Mouse (Mus musculus) left cerebral cortex, postnatal 10 days (tissue): ENCODE results near the gene Stk39. TPM values are rescaled to one million over a fixed set of nuclear protein-coding genes. Genes with fewer than 3 reads are reported as not detected.

ENCODE experiments used
- DNase-seq, 2 experiments: peaks; one replicate each; pipeline ENCODE4 v3.0.0; 2021 to 2022; ENCODE audit warnings: low spot score in 2 of 2, mixed read lengths in 1 of 2; ENCODE audit errors: extremely low spot score in 1 of 2
- intact Hi-C: fragments of 180-260 bp; cut with DNase I; formaldehyde crosslinking; loops from one replicate; pipeline ENCODE4 v1.15.1; 2025
- total RNA-seq, 2 experiments: library from RNA; stranded (reverse); gene quantifications; 2 replicates each; pipeline ENCODE4 v1.2.3; 2021

Gene Stk39
- total RNA-seq, 2 experiments from 2014 or later: 49.2 to 51.6 TPM

DNA sequence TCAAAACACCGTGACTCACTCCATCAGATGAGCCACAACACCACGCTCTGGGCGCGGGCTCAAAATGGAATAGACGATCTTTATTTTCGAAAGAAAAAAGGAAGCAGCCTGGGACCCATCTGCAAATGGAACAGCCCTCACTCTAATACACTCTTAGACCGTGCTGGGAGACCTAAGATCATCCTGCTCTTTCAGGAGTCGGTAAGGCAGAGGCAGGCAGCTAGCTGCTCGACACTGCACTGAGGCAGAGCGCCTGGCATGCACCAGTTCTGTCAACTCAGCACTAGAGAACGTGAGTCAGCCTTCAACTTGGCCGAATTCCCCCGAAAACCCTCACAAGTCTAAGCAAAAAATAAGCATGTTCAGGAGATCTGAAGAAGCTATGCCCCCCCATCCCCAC is 104.1 kb downstream of the Stk39 start:
- intact Hi-C loops: loop anchor here (5.0 kb wide), 1 partner anchor 99 kb away; no protein-coding TSS in a partner anchor
- no peak for DNase-seq

DNA sequence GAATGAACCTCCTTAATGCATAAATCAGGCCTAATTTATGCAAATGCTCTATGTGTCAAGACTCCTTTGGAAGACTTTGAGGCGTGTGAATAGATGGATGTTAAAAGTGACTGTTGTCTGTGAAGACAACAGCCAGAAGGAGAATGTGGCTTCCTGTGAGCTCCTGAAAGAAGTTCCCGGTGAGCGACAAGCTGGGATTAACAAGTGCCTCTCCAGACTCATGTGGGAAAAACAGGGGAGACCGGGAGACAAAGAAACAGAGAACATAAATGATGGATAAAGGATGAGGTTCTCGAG is 105.2 kb downstream of the Stk39 start:
- intact Hi-C loops: loop anchor here (5.0 kb wide), 1 partner anchor 100 kb away; no protein-coding TSS in a partner anchor
- DNase-seq: no peak

DNA sequence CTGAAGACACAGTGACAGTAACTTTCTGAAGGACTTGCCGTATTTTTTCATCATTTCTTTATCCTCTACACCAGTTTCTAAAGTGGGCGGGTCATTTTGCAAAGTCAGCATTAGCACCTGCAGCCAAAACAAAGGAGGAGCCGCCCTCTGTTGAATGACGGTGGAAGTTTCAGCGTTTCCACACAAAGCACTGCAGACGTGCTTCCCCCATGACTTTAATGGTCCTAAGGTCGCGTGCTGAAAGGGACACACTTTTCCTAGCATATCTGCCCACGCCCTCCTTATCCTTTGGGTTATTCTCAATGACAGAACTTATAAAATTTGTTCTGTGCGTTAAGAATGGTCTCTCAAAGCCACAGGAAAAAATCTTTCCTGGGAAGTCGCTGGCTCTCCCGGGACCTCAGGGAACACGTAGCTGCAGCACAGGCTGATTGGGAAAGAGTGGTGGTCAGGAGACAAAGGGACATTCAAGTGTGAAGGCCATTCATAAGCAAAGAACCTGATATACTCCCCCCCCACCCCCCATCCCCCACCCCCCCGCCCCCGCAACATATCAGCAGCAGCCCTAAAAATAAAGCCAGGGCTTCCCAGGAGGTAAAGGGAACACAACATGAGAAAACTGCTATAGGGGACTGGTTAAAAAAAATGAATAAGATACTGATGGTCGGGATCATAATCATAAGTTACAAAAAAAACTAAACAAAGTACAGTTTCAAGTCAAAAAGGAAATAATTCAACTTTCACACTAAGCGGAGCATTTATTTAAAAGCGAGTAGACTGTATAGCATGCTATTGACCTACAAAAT is 105.8 kb downstream of the Stk39 start:
- intact Hi-C loops: loop anchor here (5.0 kb wide), 1 partner anchor 101 kb away; no protein-coding TSS in a partner anchor
- DNase-seq: no peak

DNA sequence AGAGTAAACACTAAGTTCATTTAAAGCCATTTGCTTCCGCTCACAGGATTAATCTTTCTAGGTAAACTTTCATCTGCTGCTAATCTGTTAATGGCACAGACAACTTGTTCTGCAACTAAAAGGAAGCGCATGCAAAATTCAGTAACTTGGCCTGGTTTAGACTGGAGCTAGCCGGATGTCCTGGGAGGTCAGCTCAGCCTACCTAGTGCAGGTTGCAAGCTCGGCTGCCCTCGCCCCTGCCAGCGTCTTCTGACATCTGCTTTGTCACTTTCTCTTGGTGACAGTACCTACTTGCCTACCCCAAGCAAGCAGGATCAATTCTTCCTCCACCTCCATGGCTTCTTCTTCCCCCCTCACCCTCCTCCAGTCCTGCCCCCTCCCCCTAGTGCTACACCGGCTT is 106.6 kb downstream of the Stk39 start:
- intact Hi-C loops: loop anchor here (5.0 kb wide), 1 partner anchor 102 kb away; no protein-coding TSS in a partner anchor
- no peak for DNase-seq

DNA sequence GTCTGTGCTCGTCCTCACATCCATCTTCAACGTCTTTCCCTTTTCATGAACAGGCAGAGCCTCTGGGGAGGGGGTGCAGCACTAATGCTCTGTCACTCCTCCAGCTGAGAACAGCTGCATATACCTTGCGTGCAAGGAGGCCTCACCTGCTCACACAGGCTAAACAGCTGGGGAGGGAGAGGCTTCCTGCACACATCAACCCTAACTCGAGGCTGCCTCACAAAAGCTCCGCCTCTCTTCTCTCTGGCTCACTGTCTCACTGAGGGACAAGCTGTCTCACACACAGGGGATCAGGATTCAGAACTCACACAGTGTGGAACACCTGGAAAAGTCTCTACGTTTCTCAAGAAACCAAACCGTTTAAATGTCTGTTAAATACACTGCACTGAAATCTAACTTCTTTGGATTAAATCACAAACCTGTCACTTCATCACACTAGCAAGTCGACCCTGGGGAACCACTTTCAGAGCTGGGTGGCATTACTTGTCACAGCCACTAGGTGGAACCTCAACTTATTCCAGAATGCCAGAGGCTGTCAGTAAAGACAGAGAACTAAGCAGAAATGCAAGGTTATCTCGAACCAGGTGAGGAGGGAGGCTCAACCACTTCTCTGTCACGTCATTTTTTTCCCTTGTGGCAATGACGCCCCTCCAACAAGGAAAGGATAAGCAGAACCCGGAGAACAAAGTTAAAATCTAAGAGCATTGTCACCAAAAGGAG is 107.7 kb downstream of the Stk39 start:
- intact Hi-C loops: loop anchor here (5.0 kb wide), 1 partner anchor 393 kb away; no protein-coding TSS in a partner anchor
- DNase-seq: peak in 1 of 2 experiments; percentile 48

DNA sequence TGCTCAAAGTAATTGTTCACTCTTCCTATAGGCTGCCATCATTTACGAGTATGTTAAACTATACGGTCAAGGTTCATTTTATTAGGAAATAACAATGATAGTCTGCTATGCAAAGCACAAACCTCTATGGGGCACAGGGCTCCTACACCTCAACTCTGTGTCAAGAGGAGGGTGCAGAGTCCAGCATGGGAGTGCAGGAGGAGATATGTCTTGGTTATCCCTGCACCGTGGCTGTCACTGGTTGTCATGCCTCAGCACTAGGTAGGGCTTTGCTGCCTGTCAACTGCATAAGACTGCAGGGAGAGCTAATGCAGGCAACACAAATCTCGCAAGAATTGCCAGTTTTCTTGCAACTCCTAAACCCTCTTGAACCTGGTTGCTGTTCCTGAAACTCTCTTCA is 108.9 kb downstream of the Stk39 start:
- intact Hi-C loops: loop anchor here (5.0 kb wide), 1 partner anchor 394 kb away; no protein-coding TSS in a partner anchor
- DNase-seq: no peak

DNA sequence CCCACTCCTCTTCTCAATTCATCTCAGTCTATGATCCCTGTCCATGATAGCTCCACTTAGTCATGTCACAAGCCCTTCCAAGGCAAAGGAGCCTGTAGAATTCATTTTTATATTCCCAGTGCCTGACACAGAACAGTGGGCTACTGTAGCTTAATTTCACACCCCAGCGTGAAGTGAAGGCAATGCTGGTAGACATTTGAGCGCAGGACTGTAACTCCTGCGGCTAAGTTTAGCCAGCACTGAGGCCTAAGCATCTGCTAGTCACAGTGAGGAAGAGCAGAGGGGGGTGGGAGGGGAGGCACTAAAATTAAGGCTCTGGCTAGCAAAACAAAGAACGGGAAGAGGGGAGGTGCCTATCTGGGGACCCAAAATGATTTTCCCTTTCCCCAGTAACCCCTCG is 110.4 kb downstream of the Stk39 start:
- no peak for DNase-seq
- intact Hi-C loops: loop anchor here (5.0 kb wide), 1 partner anchor 396 kb away; no protein-coding TSS in a partner anchor

DNA sequence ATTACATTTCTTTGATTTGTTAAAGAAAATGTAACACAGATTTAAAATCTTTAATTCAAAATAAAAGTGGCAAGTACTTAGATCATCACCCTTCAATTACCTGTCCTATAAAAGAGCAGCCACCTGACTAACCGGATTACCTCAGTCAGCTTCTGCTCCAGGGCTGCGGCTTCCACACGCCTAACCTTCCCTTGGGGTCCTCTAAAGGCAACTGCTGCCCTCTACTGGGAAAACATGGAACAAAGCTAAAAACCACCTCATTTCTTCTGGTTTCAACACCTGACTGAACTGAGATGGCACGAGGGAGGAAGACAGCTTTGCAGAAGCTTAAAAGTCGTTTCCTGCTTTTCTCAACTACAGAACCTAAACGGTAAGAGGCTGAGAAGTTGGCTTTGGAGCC is 121.4 kb downstream of the Stk39 start:
- peak; percentile 66 to 68 for DNase-seq
- intact Hi-C loops: loop anchor here (2.0 to 10.0 kb wide), 2 partner anchors 1390 to 1526 kb away; no protein-coding TSS in a partner anchor

DNA sequence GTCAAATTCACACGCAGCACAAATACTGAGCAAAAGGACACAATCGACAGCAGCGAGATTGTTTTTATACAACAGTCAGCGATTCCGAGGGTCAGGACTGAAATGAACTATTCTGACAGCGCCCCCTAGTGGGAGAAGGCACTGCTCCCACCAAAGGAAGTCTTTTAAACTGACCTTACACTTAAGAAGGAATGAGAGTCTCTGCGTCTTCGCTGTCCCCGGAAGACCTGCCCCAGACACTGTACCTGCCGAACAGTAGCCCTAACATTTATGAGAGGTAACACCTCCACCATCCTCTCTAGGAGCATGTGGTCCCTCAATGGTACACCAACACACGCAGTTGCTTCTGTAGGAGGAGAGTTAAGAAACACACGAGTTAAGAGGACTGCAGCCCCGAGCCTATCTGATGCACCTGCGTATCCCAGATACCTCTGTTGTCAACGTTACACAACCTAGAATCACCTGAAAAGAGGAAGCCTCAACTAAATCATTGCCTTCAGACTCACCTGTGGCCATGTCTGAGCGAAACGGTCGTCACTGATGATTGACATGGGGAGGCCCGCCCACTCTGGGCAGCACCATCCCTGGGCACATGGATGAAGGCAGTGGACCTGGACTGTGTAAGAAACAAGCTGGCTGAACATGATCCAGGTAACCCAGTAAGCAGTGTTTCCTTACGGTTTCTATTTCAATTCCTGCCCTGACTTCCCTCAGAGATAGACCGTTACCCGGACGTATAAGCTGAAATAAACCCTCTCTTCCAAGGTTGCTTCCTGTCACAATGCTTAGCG is 122.3 kb downstream of the Stk39 start:
- DNase-seq: peak; percentile 81 to 86
- intact Hi-C loops: loop anchor here (2.0 to 10.0 kb wide), 3 partner anchors 782 to 1525 kb away; partner anchors contain the start of gene B3galt1

DNA sequence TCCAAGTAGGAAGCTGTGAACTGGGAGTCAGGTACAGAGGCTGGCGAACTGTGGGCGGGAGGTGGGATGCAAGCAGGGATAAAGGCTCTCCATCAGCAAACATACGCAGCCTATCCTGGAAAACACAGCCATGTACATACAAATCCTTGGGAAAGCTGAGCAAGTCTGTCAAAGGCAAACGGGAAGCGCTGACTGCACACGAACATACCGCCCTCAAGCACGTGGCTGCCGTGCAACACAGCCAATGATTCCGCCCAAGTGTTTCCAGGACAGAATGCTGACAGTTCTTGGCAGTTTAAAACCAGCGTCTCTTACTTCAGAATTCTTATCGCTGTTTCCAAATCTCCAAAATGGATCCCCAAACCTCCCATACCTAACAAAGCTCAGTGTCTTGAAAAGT is 123.1 kb downstream of the Stk39 start:
- DNase-seq: no peak
- intact Hi-C loops: loop anchor here (5.0 kb wide), 1 partner anchor 782 kb away; the partner anchor contains the start of gene B3galt1

DNA sequence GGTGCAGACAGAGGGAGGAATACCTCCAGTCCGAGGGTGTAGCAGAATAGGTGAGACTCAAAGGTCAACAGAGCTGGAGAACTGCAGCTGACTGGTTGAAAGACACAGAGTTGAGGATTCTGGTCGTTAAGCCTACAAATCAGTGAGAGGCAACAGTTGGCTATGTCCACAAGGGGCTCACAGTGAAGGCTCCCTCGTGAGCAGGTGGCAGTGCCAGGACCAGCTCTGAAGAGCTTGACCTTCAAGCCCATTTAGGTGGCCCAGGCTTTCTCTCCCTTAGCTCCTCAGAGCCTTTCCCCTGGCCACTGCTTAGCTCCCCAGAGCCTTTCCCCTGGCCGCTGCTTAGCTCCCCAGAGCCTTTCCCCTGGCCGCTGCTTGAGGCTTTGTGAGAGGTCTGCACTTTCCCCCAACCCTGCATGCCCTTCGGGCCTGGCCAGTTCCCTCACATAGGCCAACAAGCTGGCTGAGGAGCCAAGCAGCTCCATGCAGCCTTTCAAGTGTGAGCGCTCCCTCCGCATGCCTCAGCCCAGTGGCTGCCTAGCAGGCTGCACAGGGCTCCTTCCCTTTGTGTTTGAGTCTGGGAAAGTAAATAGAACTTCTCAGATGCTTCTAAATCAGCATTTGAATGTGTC is 125.3 kb downstream of the Stk39 start:
- intact Hi-C loops: loop anchor here (5.0 kb wide), 1 partner anchor 779 kb away; the partner anchor contains the start of gene B3galt1
- DNase-seq: peak in 1 of 2 experiments; percentile 27

DNA sequence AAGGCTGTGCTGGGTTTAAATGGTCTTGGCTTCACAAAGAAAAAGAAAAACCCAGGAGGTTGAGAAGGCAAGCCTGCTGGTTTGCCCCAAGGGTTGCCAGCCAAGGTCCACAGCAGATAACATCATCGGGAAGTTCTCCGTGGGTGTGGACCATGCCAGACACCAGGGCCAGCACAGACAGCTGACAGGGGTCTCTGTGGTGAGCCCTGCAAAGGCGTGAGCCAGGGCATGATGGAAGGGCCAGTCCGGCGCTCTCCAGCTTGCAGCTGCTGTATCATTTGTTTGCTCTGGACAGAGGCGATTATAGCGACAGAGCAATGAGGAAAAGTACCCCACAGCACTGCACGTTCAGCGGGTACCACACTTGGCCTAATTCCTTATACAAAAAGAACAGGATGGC is 126.8 kb downstream of the Stk39 start:
- intact Hi-C loops: loop anchor here (5.0 kb wide), 1 partner anchor 778 kb away; the partner anchor contains the start of gene B3galt1
- DNase-seq: no peak

DNA sequence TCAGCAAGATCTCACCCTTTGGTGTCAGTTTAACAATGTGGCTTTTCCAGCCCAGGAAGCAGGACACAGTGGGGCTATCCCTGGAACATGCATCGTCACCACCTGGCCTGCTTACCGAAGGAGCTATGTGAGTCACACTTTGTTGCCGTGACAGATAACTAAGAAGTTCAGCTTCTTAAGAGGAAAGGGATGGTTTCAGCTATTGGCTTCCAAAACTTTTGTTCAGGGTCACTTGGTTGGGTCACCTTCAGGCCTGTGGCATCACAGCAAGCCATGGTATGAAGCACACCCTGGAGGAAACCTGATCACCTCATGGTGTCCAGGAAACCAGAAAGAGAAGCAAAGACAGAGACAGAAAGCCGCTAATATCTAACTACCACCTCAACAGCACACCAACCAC is 128.3 kb downstream of the Stk39 start:
- no peak for DNase-seq
- intact Hi-C loops: no loop called here

DNA sequence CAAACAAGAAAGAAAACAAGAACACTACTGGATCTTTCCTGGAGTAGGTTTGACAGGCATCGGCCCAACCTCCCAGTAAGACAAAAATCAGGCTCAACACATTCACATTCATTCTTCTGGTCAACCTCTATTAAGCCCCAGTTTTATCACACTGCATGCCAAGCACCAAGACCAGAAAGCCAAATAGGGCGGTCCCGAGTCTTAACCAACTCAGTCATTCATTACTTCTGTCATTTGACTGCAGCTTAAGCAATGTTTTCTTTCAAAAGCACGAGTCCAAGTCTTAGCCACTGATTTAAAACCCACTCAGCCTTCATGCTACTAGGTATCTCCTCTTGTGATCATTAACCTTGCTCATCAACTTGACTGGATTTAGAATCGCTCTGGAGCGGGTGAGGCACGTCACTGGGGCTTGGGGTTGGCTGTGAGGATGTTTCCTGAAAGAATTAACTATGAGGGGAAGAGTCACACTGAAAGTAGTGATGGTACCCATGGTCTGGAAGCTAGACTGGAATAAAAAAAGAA is 129.9 kb downstream of the Stk39 start:
- no peak for DNase-seq
- intact Hi-C loops: no loop called here

DNA sequence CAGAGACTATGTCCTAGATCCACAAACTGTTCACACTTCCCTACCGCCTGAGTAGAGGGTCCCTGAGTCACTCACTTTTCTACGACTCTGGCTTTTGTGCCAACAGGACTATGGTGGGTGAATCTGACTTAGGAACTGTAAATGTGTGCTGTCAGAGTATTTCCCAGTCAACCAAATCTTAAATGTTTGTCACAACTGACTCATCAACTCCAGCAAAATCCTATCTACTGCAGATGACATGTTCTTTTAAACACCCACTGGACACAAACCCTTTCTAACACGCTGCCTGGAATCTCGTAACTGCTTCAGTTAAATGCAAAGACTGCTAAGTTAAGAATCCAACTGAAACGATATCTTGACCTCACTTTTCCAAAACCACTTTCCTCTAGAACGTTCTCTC is 135.2 kb downstream of the Stk39 start:
- DNase-seq: no peak
- intact Hi-C loops: no loop called here

DNA sequence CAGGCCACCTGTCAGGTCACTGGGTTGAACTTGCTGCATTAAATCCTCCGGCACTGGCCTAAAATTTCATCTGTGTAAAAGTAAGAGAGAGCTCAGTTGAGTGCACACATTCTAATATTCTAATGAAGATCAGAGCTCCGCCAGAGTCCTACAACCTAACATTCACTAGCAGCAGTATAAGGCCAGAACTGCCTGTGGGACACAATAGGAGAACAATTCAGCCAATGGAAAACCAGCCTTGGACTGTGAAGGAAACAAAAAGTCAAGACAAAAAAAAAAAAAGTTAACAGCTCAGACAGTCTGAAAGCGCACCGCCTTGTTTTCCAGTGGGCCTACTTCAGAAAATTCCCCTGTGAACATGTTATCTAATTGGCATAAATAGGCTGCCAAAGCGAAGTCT is 137.1 kb downstream of the Stk39 start:
- intact Hi-C loops: no loop called here
- DNase-seq: no peak

DNA sequence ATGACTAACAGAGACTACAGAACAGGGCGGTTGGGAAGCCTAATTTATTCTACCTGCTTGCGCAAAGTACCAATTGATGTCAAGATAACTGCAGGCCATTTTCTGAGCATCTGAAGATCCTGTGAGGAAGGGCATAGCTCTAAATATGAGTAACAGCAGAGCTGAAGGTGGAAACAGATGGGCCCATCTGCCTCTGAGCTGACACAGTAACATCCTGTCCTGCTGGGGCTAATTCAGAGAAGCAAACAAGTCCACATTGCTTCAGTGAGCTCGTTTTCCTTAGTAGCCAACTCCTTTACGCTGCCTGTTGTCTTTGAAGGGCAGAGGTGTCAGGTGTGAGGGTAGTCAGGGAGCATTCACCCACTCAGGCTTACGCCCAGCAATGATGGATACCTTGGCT is 146.8 kb downstream of the Stk39 start:
- DNase-seq: no peak
- intact Hi-C loops: no loop called here

DNA sequence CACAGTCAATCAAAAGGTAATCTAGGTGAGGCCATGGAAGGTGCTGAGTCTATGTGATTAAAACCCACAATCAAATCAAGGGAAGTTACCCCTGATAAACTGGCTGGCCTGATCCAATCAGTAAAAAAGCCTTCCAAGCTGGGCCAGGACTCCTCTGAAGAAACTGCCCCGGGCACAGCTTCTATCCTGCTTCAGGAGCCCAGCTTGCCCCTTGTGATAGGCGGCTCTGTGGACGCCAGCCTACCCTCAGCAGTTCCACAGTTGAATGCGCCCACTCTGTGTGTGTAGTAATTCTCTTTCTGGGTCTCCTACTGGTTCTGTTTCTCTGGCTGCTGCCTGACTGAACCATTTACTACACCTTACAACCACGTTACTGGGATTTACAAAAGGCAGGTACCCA is 150.8 kb downstream of the Stk39 start:
- no peak for DNase-seq
- intact Hi-C loops: no loop called here
